Mouse (Mus musculus) NIH3T3 (cell line): ENCODE results near the gene Poc1b.
"Not testable (repeated sequence)": the region's sequence is repeated elsewhere in the genome, so short reads cannot be mapped to it uniquely, and the experiment has no call there.

Experiments used
- DNase-seq: peaks from one replicate; pipeline ENCODE4 v3.0.0-alpha.2; 2012; ENCODE audit warnings: low read depth

The Poc1b gene

GRCm38 (mm10) chr10:99196556-99196955 lies 89.7 kb downstream of the Poc1b start:
- DNase-seq: no peak

GRCm38 (mm10) chr10:99197125-99197524 lies 90.3 kb downstream of the Poc1b start:
- no peak for DNase-seq

GRCm38 (mm10) chr10:99197607-99198305 lies 90.9 kb downstream of the Poc1b start:
- DNase-seq: no peak

GRCm38 (mm10) chr10:99198946-99199345 lies 92.1 kb downstream of the Poc1b start:
- no peak for DNase-seq

- no peak for DNase-seq
These were observed 94.1 kb downstream of the Poc1b start for GRCm38 (mm10) chr10:99200944-99201343.

- DNase-seq: peak; percentile 55
These were observed 95.0 kb downstream of the Poc1b start for GRCm38 (mm10) chr10:99201786-99202185.

- DNase-seq: peak; percentile 7
These were observed 95.5 kb downstream of the Poc1b start for GRCm38 (mm10) chr10:99202363-99202762.

- no peak for DNase-seq
These were observed 96.3 kb downstream of the Poc1b start for GRCm38 (mm10) chr10:99203163-99203562.

GRCm38 (mm10) chr10:99203577-99204487 lies 97.0 kb downstream of the Poc1b start:
- DNase-seq: peak; percentile 69

- DNase-seq: peak; percentile 76
These were observed 97.7 kb downstream of the Poc1b start for GRCm38 (mm10) chr10:99204553-99204952.

- DNase-seq: no peak
These were observed 100.3 kb downstream of the Poc1b start for GRCm38 (mm10) chr10:99207121-99207520.

- peak; percentile 45 for DNase-seq
These were observed 102.4 kb downstream of the Poc1b start for GRCm38 (mm10) chr10:99209146-99209800.

GRCm38 (mm10) chr10:99211021-99211420 lies 104.2 kb downstream of the Poc1b start:
- DNase-seq: no peak

GRCm38 (mm10) chr10:99211503-99212265 lies 104.8 kb downstream of the Poc1b start:
- DNase-seq: peak; percentile 63

GRCm38 (mm10) chr10:99214421-99215299 lies 107.8 kb downstream of the Poc1b start:
- DNase-seq: no peak

GRCm38 (mm10) chr10:99216570-99216969 lies 109.7 kb downstream of the Poc1b start:
- DNase-seq: not testable (repeated sequence)

- no peak for DNase-seq
These were observed 114.7 kb downstream of the Poc1b start for GRCm38 (mm10) chr10:99221540-99221939.

- no peak for DNase-seq
These were observed 115.9 kb downstream of the Poc1b start for GRCm38 (mm10) chr10:99222726-99223125.

GRCm38 (mm10) chr10:99224218-99224617 lies 117.4 kb downstream of the Poc1b start:
- no peak for DNase-seq

- no peak for DNase-seq
These were observed 119.9 kb downstream of the Poc1b start for GRCm38 (mm10) chr10:99226782-99227181.
